Mouse (Mus musculus): Measurements from ENCODE around the gene Rab36. TPM values are rescaled to one million over a fixed set of nuclear protein-coding genes. Genes with fewer than 3 reads are reported as not detected.

The Rab36 gene
- polyA plus RNA-seq, 1 experiment from 2014 or later = 12.2 TPM

Other genes starting within 250 kb of the Rab36 start
- 14.0 and 18.5 TPM in 2 replicates for gene Gnaz, start 69.9 kb upstream of the Rab36 start, polyA plus RNA-seq (2016; fragmentation: Nextera tagmentation; extraction: Ambion mirVana)
- 0.72 TPM in 1 of 2 replicates, not detected in the other for gene Rsph14, start 4.5 kb upstream of the Rab36 start, polyA plus RNA-seq (2016; fragmentation: Nextera tagmentation; extraction: Ambion mirVana)
- gene Bcr, start 23.5 kb downstream of the Rab36 start, polyA plus RNA-seq (2016; fragmentation: Nextera tagmentation; extraction: Ambion mirVana) = 11.5 TPM in 2 replicates
- 50.5 and 52.2 TPM in 2 replicates for gene Specc1l, start 175.0 kb downstream of the Rab36 start, polyA plus RNA-seq (2016; fragmentation: Nextera tagmentation; extraction: Ambion mirVana)